Comparison of ENCODE assay signal across 9 mouse cellular contexts in the genomic region with DNA sequence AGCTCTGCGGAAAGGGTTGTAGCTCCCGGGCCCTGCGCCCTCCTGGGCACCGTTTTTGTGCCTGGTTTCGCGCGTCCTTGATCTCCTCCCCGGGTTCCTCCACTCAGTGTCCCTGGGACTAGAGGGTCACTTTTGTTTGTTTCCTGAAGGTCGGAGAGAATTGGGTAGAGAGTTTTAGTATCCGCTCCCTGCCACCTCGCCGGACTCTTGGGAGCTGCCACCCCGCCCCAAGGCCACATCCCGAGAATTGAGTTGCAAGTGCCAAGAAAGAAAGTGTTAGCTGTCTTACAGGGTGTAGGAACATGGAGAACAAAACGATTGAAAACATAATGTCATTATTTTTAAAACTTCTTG. TPM values are rescaled to one million over a fixed set of nuclear protein-coding genes. Genes with fewer than 3 reads are reported as not detected.
DNase-seq lines count a peak whose midpoint lies in the region; ATAC-seq and TF ChIP-seq lines count a peak whose summit lies in the region.
"Had no signal": no experiment of that assay in that cellular context is flagged by ENCODE, and none has a peak within 500 bp of the region (broad histone marks: within the 10 kb centered on the region; RNA-seq: fewer than 3 reads in every experiment).

No protein-coding gene starts in this region.

- no peaks in the 10 kb centered on the region for H3K36me3 ChIP-seq in heart, embryonic 10.5 days
- H3K36me3 ChIP-seq in C2C12 (ENCODE audit: control insufficient read depth, insufficient read depth): no peaks in the 10 kb centered on the region
- no peaks in the 10 kb centered on the region for H3K36me3 ChIP-seq in liver, embryonic 12.5 days

- no peak for TF ChIP-seq CTCF in C2C12 (IDR thresholded peaks at IDR 0.05; ENCODE audit: control insufficient read depth, insufficient read depth, insufficient read length)

- H3K4me1 ChIP-seq in heart, embryonic 10.5 days: peaks cover 30% of the 10 kb centered on the region
- peaks cover 48% of the 10 kb centered on the region for H3K4me1 ChIP-seq in liver, embryonic 12.5 days

- under 1% methylated on average over 15 of the region's 15 CpGs for WGBS in heart, embryonic 10.5 days
- 3% methylated on average over 15 of the region's 15 CpGs for WGBS in liver, embryonic 12.5 days (ENCODE audit: insufficient replicate concordance)

- H3ac ChIP-seq in C2C12 (ENCODE audit: control insufficient read depth, insufficient read length, low read depth): peak overlapping the region; percentile 72

- no peaks in the 10 kb centered on the region for H3K27me3 ChIP-seq in heart, embryonic 10.5 days (ENCODE audit: insufficient read depth, poor library complexity, severe bottlenecking)
- no peaks in the 10 kb centered on the region for H3K27me3 ChIP-seq in C2C12 (ENCODE audit: control insufficient read depth, insufficient read depth, insufficient read length)
- no peaks in the 10 kb centered on the region for H3K27me3 ChIP-seq in liver, embryonic 12.5 days (replicated peaks)

- peak overlapping the region; percentile 94 for H3K27ac ChIP-seq in heart, embryonic 10.5 days
- peak overlapping the region; percentile 79 for H3K27ac ChIP-seq in liver, embryonic 12.5 days

- peak; percentile 30 for ATAC-seq in erythroid progenitor cell, adult 5-6 weeks (replicated peaks; ENCODE audit: low FRiP score, poor library complexity, severe bottlenecking)
- ATAC-seq in liver, embryonic 12.5 days: peak; percentile 3

- peaks cover 52% of the 10 kb centered on the region for H3K79me3 ChIP-seq in C2C12 (ENCODE audit: low read depth)

- H3K4me3 ChIP-seq in heart, embryonic 10.5 days: peak overlapping the region; percentile 85
- peak overlapping the region; percentile 97 for H3K4me3 ChIP-seq in C2C12 (ENCODE audit: insufficient read depth, poor library complexity, severe bottlenecking)
- H3K4me3 ChIP-seq in liver, embryonic 12.5 days: peak overlapping the region; percentile 91

- H3K79me2 ChIP-seq in C2C12 (ENCODE audit: control insufficient read depth, insufficient read depth): peaks cover 55% of the 10 kb centered on the region

- peak overlapping the region; percentile 90 for H3K9ac ChIP-seq in liver, embryonic 12.5 days

- no peak for DNase-seq in heart, embryonic 10.5 days (ENCODE audit: low spot score)
- no peak for DNase-seq in heart, adult 11 months
- no peak for DNase-seq in right cerebral cortex, postnatal 14 days
- no peak for DNase-seq in thymus, postnatal 4 days
- no peak for DNase-seq in frontal cortex, adult 2 months (ENCODE audit: extremely low spot score in 1 of 2, low spot score in 1 of 2)

- peak overlapping the region; percentile 71 for H3K4me2 ChIP-seq in liver, embryonic 12.5 days

- H3K9me3 ChIP-seq in heart, embryonic 10.5 days: no peaks in the 10 kb centered on the region
- H3K9me3 ChIP-seq in liver, embryonic 12.5 days (replicated peaks): no peaks in the 10 kb centered on the region

TF ChIP-seq in C2C12, 6 proteins besides CTCF, POLR2A, EP300 and RAD21:
- no peak for TF ChIP-seq MYOG (IDR thresholded peaks at IDR 0.05; ENCODE audit: control insufficient read depth, extremely low read depth, insufficient read length)
- no peak for TF ChIP-seq FOSL1 (IDR thresholded peaks at IDR 0.05; ENCODE audit: insufficient read depth, low read length, poor library complexity, severe bottlenecking)
- no peak for TF ChIP-seq MAX (IDR thresholded peaks at IDR 0.05)
- no peak for TF ChIP-seq CEBPB (IDR thresholded peaks at IDR 0.05; ENCODE audit: low read depth)
- TF ChIP-seq USF1 (IDR thresholded peaks at IDR 0.05; ENCODE audit: low read depth): no peak
- no peak for TF ChIP-seq MYOD1 (IDR thresholded peaks at IDR 0.05; ENCODE audit: control insufficient read depth, insufficient read length, low read depth)

RNA-seq across cellular contexts. Expression of a gene that starts 0.5 kb away (rescaled TPM):
- polyA plus RNA-seq in heart, embryonic 10.5 days (2016; fragmentation: Nextera tagmentation; extraction: Ambion mirVana): 372 and 465 TPM in 2 replicates
- 169 TPM for polyA plus RNA-seq in C2C12 (2012; fragmentation: generic; extraction: Trizol)
- 23.1 and 26.7 TPM in 2 replicates for total RNA-seq in erythroid progenitor cell, adult 5-6 weeks (2015; ENCODE audit: low replicate concordance)
- total RNA-seq in erythroid progenitor cell, adult 5-6 weeks (2017; ENCODE audit: low replicate concordance): 41.5 and 53.8 TPM in 2 replicates
- polyA plus RNA-seq in liver, embryonic 12.5 days (2016; fragmentation: Nextera tagmentation; extraction: Ambion mirVana): 127 and 131 TPM in 2 replicates
- polyA plus RNA-seq in frontal cortex, adult 2 months (2012; rRNA removed): 69.4 and 72.8 TPM in 2 replicates

RNA-seq across cellular contexts. Expression of a gene that starts 29.4 kb away (rescaled TPM):
- 0.14 TPM in 1 of 2 replicates, not detected in the other for polyA plus RNA-seq in heart, embryonic 10.5 days (2016; fragmentation: Nextera tagmentation; extraction: Ambion mirVana)
- 0.22 TPM for polyA plus RNA-seq in C2C12 (2012; fragmentation: generic; extraction: Trizol)
- not detected in 2 replicates for total RNA-seq in erythroid progenitor cell, adult 5-6 weeks (2015; ENCODE audit: low replicate concordance)
- total RNA-seq in erythroid progenitor cell, adult 5-6 weeks (2017; ENCODE audit: low replicate concordance): not detected in 2 replicates
- not detected in 2 replicates for polyA plus RNA-seq in liver, embryonic 12.5 days (2016; fragmentation: Nextera tagmentation; extraction: Ambion mirVana)
- polyA plus RNA-seq in frontal cortex, adult 2 months (2012; rRNA removed): 0.06 TPM in 1 of 2 replicates, not detected in the other
- polyA plus RNA-seq: CD4-positive, CD25-positive, alpha-beta regulatory T cell, adult 4 months had no signal

RNA-seq across cellular contexts. Expression of a gene that starts 39.9 kb away (rescaled TPM):
- 0.11 and 0.37 TPM in 2 replicates for polyA plus RNA-seq in heart, embryonic 10.5 days (2016; fragmentation: Nextera tagmentation; extraction: Ambion mirVana)
- polyA plus RNA-seq in C2C12 (2012; fragmentation: generic; extraction: Trizol): 0.06 TPM
- total RNA-seq in erythroid progenitor cell, adult 5-6 weeks (2015; ENCODE audit: low replicate concordance): not detected in 2 replicates
- total RNA-seq in erythroid progenitor cell, adult 5-6 weeks (2017; ENCODE audit: low replicate concordance): not detected in 2 replicates
- polyA plus RNA-seq in liver, embryonic 12.5 days (2016; fragmentation: Nextera tagmentation; extraction: Ambion mirVana): 0.08 TPM in 1 of 2 replicates, not detected in the other
- polyA plus RNA-seq in frontal cortex, adult 2 months (2012; rRNA removed): 0.10 and 0.59 TPM in 2 replicates

RNA-seq across cellular contexts. Expression of a gene that starts 47.8 kb away (rescaled TPM):
- 23.4 and 30.3 TPM in 2 replicates for polyA plus RNA-seq in heart, embryonic 10.5 days (2016; fragmentation: Nextera tagmentation; extraction: Ambion mirVana)
- polyA plus RNA-seq in C2C12 (2012; fragmentation: generic; extraction: Trizol): 8.1 TPM
- not detected in 2 replicates for total RNA-seq in erythroid progenitor cell, adult 5-6 weeks (2015; ENCODE audit: low replicate concordance)
- not detected in 2 replicates for total RNA-seq in erythroid progenitor cell, adult 5-6 weeks (2017; ENCODE audit: low replicate concordance)
- 0.94 and 1.8 TPM in 2 replicates for polyA plus RNA-seq in liver, embryonic 12.5 days (2016; fragmentation: Nextera tagmentation; extraction: Ambion mirVana)
- 90.8 and 94.1 TPM in 2 replicates for polyA plus RNA-seq in frontal cortex, adult 2 months (2012; rRNA removed)
